Mouse (Mus musculus) CD4-positive, CD25-positive, alpha-beta regulatory T cell, adult 2 months (primary cell): ENCODE measurements at regions not wholly inside any gene's neighbourhood (a gene's known extent, or its start where the extent isn't known, plus 50 kb on each side); places are given as distances from the start of the nearest gene placed in this dataset.
A peak's percentile ranks its signal among the peaks of the same experiment; 100 is the strongest.

Experiments
- DNase-seq: peaks from one replicate; pipeline ENCODE4 v3.0.0-alpha.2; 2012; ENCODE audit warnings: low read depth, low spot score

DNA sequence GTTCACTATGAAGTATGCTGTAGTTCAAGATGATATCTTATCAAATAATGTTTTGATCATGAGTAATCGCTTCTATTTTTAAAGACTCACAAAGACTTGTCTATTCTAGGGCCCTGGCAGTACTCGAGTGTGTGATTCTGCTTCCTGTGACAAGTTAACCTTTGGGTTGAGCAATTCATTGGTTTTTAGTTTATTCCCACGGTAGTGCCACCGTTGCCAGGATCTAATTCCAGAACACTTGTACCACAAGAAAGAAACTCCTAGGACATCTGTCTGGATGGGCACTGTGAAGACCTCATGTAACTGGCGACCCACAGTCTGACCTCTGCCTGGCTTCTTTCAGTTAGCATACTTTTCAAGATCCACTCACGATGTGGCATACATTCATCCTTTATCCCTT is 134.7 kb upstream of the Mkln1 start:
- DNase-seq, result no peak

DNA sequence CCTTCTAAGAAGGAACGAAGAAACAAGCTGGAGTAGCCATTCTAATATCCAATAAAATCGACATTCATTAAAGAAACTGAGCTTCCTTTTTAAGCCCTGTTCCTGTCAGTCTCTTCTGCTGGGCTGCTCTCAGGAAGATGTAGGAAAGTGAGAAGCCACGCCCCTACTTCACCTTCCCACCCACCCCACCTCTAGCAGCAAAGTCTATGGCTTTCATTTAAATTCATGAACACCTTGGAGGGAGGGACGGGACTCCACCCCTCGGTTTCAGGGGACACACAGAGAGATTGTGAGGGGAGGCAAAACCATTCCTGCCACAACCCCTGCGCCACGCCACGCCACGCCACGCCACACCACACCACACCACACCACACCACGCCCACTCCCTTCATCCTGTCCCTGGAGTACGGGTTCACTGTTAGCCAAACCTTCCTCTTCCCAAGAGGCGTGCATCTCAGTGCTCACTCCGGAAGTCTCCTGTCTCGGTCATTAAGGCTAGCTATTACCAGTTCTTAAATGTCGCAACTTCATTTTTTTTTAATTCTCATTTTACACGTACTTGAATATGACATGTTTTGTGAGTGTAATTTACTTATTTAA is 132.0 kb upstream of the Mkln1 start:
- no peak for DNase-seq

DNA sequence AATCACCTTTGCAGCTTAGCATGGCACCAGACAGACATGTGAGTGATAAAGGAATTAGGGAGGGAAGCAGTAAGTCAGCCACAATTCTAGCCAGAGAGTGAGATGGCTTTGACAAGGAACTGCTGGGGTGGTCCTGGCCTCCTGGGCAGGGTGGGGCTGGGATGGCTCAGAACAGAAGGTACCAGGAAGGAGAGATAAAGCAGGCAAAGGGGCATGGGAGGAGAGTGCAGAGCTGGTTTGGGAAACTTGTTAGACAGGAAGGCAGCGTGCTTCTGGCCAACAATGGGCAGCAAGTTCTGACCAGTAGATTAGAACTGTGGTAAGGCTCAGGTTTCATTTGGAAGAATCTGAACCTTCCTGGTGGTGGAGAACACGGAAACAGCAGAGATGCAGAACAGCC is 130.5 kb upstream of the Mkln1 start:
- DNase-seq, result no peak

DNA sequence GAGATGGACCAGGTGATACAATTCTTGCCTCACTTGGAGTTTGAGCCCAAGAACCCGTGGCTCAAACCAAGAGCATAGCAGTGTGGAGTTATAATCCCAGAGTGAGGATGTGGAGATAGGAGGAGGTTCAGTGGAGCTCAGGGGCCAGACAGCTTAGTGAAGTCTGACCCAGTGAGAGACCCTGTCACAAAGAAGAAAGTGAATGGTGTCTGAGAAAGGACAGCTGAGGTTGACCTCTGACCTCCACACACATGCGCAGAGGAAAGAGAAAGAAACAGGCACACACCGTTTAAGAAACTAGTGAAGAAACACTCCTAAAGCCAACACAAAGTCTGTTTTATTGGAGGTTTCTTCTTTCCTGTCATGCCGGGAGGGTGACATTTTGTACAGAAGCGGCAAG is 124.7 kb upstream of the Mkln1 start:
- DNase-seq, result no peak

DNA sequence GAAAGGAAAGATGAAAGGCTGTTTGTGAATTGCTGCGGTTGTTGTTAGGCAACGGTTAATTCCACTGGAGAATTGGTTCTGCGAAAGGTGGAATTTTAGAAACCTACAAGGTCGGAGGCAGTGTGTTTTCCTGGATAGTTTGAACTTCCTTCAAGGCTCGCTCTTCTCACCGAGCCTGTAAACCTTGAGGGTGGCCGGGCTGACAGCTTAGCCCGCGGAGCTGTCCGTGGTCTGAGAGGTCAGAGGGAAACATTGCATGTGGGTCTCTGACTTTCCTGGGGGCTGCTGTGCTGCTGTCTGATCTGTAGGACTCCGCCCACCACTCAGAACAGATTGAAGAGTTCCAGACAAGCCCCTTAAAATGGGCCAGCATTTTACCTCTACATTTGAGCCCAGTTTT is 124.3 kb upstream of the Mkln1 start:
- no peak for DNase-seq

DNA sequence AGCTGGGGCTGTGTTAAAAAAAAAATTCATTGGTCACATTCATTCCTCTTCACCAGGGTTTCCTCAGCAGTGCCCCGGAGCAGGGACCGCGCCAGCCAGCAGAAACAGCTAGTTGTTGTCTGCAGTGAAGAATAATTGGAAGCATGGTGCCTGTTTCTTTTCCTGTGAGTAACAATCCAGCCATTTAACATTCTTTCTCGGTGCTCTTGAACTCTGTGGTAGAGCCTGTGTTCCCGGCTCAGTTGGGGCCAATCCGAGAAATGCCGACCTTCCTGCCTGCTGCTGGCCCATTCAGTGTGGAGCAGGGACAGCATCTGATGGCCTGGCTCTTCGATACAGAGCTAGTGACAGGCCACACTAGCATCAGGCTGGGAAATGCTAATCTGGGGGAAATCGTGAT is 120.7 kb upstream of the Mkln1 start:
- DNase-seq, result no peak

DNA sequence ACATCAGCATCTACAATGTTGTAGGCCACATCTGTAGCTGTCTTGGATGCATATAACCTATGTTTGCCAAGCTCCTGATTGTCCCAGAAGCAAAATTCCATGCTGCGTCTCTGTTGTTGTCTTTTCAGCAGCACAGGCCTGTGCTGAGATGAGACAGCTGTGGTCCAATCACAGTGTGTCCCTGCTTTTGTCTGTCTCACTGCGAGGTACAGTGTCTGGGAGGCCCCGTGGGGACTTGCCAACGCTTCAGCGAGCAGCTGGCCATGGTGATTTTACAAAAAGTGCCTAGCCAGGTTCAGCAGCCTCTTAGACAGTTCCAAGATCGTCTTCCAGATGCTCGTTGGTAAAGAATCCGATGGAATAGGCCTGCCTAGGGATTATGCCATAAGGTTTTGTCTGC is 114.6 kb upstream of the Mkln1 start:
- DNase-seq, result no peak

DNA sequence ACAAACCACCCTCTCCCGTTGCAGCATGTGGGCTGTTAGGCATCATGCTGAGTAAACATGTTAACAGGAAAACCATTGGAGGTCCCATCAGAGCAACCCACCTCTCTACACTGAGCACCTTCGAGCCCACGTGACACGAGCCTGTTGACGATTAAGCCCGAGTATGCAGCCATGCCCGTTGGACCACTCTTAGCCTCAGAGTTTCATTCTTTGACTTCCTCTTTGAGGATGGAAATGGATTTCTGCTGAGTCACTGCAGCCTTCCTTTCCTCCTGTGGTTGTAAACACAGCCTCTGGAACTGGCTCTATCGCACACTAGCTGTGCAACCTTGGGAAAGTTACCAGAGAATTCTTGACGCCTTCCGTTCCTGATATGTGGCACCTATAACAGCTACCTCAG is 114.1 kb upstream of the Mkln1 start:
- no peak for DNase-seq

DNA sequence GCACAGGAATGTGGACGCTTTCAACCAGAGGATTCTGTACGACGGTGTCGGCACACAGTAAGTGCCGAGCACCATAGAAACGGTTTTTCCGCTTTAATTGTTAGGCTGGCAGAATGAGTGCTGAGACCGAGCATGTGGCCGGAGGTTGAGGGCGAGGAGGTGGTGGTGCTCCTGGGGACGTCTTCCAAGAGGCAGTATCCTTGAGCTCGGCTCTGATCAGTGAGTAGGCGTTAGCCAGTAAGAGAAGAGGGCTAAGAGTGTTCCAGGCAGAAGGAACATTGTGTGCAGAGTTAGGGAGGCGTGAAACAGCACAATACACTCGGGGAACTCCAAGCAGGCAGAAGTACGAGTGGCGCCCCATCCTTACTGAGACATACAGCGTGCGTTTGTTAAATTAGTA is 113.5 kb upstream of the Mkln1 start:
- DNase-seq, result no peak

DNA sequence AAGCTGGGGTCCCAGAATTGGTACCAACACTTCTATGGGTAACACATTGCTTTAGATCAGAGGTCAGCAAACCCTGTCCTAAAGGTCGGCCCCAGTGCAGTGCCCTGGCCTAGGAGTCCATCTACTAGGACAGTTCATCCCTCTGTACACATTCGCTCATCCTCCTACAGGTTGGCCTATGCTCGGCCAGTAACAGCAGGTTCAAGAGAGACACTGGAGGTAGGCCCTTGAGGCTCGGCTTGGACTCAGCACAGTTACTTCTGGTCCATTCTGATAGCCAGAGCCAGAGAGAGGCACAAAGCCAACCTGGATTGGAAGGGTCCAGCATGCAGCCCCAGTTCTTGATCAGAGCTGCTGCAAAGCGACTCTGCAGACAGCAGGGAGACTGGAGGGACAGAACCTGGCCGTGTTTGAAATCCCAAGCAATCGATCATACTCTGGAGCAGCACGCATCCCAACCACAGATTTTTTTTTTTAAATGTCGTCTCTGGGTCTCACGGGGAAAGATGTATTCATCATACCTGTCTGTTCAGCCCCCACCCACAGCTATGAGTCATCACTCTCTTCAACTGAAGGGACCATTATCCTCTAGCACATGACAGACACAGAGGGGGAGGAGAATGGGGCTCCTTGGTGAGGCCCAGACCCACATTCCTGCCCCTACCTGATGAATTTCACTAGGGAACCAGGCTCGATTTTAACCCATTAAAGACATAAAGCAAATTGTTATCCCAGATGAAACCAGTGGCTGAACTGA is 112.4 kb upstream of the Mkln1 start:
- peak; percentile 37 for DNase-seq

DNA sequence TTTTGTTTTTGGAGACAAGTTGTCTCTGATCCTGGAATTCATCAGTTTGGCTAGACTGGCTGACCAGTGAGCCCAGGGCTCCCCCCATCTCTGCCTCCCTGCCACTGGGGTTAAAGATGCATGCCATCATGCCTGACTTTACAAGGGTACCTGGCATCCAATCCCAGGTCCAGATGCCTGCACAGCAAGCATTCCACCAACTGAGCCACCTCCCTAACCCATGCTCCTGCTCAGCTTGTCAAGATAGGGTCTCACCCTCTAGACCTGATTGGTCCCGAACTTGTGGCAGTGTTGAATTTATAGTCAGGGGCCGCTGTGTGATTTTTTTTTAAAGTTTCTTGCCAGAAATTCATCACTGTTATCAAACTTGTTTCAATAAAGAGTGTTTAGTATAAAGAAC is 111.4 kb upstream of the Mkln1 start:
- no peak for DNase-seq

DNA sequence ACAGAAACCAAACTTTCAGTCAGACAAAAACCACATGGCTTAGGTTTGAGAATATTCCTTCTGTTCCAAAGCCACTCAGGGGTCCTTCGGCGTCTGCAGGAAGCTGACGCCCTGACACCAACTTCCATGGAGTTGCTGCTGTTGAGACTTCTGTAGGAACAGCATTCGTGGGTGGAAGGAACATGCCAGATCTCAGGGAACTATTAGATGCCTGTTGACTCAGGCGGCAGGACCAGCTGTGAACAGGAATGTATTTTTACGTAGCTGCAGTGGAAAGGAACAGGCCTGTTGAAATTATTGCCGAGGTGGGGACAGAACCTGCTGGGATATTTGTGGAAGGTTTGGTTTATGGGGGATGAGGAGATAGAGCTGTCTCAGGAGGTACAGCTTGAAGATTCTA is 110.8 kb upstream of the Mkln1 start:
- no peak for DNase-seq

DNA sequence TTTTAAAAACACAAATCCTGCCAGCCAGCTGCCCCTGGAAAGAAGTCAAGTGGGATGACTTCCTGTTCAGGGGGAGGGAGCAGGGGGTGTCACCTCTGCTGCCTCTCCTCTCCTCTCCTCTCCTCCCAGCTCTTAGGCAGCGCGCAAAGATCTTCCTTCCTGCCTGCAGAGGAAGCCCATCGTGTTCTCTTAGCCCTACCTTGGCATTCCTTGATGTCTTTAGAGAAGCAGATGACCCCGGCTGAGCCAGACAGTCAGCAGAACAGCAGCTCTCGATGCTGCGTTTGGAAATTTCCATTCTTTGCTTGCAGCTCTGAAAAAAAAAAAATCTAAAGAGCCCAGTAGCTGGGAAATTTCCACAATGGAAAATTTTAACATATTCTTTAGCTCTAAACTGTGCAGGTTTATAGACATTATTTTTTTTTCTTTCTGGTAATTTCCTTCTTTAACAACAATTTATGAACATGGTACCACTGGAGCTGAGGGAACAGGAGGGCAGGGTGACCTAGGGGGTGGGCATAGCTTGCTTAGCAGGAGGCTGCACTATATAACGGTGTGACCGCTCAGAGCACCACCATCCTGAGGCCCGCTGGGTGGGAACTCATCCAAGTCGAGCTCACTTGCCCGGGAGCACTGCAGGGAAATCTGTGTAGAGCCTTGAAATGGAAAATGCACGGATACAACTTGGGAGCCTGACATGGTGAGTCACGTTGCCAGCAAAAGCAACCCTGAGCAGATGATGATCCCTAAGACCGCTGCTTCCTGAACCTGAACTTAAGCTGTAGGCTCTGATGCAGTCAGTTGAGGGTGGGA is 109.9 kb upstream of the Mkln1 start:
- DNase-seq, result peak; percentile 26

DNA sequence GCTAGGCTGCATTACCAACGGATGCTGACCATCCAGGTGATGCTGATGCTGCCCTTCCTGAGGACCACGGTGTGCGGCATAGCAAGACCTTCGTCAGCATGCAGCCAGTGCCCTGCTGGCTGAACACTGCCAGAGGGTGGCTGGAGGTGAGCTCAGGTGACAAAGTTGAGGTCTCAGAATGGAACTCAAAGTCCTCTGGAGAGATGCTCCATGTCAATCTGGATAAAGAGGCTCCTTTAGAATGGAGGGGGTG is 109.4 kb upstream of the Mkln1 start:
- no peak for DNase-seq

DNA sequence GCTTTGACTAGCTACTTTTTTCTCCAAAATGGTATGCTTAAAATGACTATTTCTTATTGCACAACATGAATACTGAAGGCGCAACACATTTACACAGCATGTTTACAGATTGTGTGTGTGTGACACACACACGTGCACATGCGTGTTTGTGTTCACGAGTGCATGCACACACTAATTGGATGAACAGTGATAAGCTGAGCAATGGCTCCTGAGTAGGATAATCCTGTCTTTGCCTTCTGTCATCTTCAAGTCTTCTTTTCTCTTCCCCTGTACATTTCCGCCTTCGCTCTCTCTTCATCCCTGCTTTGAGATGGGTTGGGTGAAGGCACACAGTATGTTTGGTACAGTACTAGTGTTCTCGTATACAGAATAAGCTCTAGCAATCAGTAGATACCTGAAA is 106.5 kb upstream of the Mkln1 start:
- DNase-seq, result no peak

DNA sequence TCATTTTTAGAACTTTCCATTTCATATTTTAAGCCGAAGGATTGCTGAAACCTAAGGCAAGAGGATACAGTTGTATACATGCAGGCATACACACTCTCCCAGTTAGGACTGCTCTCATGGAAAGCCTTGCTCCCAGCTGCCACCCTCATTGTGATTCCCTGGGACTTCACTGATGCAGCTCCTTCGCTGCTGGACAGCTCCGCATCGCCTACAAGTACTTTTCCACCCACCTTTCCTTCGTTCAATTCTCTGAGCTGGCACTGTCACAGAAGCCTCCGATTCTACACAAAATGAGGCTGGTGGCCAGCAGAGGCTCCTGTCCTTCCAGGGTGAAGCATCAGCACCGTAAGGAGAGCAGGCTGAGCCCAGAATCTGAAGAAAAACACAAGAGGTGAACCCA is 105.5 kb upstream of the Mkln1 start:
- no peak for DNase-seq

DNA sequence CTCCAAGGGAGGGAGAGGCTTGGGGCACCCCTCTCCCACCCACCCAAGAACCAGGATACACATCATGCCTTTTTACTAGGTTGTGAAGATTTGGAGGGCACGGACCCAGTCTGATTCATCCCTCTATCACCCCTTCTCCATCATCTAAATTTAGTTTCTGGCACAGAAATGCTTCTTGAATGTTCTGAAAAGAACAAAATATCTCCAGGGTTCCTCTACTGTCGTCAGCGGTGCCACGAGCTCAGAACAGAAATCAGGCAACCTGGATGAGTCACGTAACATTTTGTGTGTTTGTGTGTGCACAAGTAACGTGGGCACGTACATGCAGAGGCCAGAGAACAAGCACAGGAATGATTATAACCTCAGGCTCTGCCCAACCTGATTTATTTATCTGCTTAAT is 99.1 kb upstream of the Mkln1 start:
- DNase-seq, result no peak

DNA sequence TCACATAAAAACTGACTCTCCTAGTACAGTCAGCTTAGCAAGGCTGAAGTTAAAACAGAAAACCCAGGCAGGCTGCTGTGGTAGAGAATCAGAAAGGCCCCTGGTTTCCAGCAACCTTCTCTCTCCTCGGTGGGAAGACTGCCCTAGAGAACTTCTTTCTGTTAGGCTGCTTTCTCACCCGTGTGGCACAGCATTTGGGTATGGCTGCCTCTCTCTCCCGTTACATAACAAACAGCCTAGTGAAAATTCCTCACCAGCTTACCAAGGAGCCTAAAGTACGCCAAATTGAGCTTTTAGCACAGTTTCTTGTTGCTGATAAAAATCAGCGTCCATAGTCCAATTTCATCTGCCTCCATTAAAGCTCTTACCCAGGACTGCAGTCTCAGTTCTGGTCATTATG is 92.8 kb upstream of the Mkln1 start:
- DNase-seq, result no peak

DNA sequence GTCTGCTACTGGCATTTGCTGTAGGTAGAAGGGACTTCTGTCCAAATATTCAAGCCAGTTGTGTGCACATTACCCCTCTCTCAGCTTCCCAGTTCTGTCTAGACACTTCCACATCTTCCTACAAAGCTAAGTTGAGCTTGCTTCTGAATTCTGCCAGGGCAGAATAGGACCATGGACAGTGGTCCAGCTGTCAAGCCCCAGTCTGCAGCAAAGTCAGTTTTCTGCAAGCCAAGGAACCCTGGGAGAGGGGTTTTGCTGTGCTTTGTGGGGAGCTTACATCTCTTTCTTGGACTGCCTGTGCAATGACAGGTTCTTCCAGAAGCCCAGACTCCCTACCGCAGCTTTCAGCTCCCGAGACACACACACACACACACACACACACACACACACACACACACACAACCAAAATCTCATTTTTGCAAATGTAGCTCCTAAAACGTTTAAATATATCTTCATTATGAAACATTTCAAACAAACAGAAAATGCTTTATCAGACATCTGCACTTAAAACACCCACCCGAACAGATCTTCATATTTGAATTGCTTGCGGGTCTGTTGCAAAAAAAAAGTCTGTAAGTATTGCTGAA is 91.4 kb upstream of the Mkln1 start:
- DNase-seq, result no peak

DNA sequence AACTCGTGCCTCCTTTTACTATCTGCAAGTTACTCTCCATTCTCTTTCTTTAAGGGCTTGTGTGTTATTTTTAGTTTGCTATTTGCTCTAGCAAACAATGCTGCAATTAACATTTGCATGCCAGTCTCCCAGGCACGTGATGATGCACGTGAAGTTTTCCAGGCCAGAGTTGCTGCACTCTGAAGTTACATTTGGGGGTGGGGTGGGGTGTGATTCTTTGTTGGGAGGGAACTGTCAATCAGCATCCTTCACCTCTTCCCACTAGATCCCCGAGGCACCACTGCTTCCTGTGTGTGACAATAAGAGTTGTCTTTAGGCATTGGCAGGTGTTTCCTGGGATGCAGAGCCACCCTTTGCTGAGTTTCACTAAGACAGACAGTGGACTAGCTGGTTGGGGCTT is 90.6 kb upstream of the Mkln1 start:
- DNase-seq, result no peak

DNA sequence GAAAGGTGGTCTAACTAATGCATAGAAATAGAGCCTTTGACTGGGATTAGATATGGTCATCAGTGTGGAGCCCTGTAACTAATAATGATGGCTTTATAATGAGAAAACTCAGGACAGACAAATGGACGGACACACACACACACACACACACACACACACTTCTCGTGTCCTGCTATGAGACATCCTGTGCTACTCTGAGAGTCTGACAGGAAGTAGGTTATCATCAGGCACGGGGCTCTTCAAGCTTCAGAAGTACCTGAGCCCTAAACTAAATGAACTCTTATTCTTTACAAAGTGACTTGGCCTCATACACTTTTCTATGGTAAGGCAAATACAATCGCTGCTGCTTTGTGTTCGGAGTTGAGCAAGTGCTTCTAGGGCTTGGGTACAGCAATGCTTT is 87.9 kb upstream of the Mkln1 start:
- DNase-seq, result peak; percentile 54

DNA sequence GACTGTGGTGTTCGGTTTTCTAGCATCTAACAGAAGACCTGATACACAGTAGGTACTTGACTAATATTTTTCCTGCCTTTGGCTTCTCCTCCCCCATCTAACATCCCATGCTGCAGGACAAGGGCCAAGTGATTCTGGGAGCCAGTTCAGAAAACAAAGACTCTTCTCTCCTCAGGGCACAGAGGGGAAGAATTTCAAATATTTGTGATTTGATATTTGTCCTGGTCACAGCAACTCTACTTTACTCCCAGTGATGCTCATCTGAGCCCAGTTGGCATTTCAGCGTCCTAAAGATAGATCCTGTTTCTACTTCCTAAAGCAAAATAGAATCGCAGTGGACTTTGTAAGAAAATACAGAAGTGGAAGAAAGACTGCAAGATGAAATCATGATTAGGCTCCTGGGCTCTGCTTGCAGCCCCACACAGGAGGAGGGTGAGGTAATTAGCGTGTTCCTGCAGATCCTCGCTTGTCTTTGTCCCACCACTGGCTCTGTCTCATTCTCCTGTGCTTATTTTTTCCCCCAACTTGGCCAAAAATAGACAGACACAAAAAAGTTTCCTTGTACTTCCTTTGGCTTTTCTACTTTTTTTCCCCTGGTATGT is 84.6 kb upstream of the Mkln1 start:
- no peak for DNase-seq
